8 mouse cellular contexts compared by ENCODE assay signal in genomic region chr5:142700842-142701589, GRCm38 (mm10). TPM values are rescaled to one million over a fixed set of nuclear protein-coding genes. Genes with fewer than 3 reads are reported as not detected.
DNase-seq lines count a peak whose midpoint lies in the region; ATAC-seq and TF ChIP-seq lines count a peak whose summit lies in the region.

No protein-coding gene starts in this region.

- ATAC-seq in hindbrain, postnatal 0 days = peak; percentile 34
- ATAC-seq in lung, embryonic 14.5 days (ENCODE audit: insufficient read depth) = peak; percentile 57

- DNase-seq in embryo, embryonic 10 days (ENCODE audit: low spot score) = peak; percentile 30
- DNase-seq in embryo, embryonic 9.5 days (ENCODE audit: extremely low spot score) = no peak
- peak; percentile 69 for DNase-seq in cerebellum, adult 8-10 months
- peak; percentile 36 for DNase-seq in hindbrain, postnatal 0 days (ENCODE audit: low spot score)
- peak; percentile 42 for DNase-seq in lung, embryonic 14.5 days
- DNase-seq in splenic B cell, adult 2 months (ENCODE audit: low read depth, low spot score) = peak; percentile 48
- no peak for DNase-seq in adrenal gland, postnatal 36 days
- no peak for DNase-seq in gastrocnemius, postnatal 10 days

- 14% methylated on average over 15 of the region's 15 CpGs for WGBS in hindbrain, postnatal 0 days
- WGBS in lung, embryonic 14.5 days = 8% methylated on average over 15 of the region's 15 CpGs

- H3K9ac ChIP-seq in hindbrain, postnatal 0 days (replicated peaks; ENCODE audit: low read length) = 0 out of 2 replicates have a peak overlapping the region, but pooled peaks have one; percentile 75
- no peak overlapping the region for H3K9ac ChIP-seq in lung, embryonic 14.5 days

- H3K27me3 ChIP-seq in hindbrain, postnatal 0 days (ENCODE audit: insufficient read depth, low read length) = no peaks in the 10 kb centered on the region; the same call in 1 of the 2 replicates
- H3K27me3 ChIP-seq in lung, embryonic 14.5 days (ENCODE audit: insufficient read depth, low read length) = peaks cover 16% of the 10 kb centered on the region; the same call in 1 of the 2 replicates
- no peaks in the 10 kb centered on the region for H3K27me3 ChIP-seq in splenic B cell, adult 2 months (ENCODE audit: control insufficient read depth, insufficient read depth, low read length, poor library complexity, severe bottlenecking)

- no peaks in the 10 kb centered on the region for H3K36me3 ChIP-seq in hindbrain, postnatal 0 days (ENCODE audit: insufficient read depth, low read length)
- H3K36me3 ChIP-seq in lung, embryonic 14.5 days (ENCODE audit: insufficient read depth) = no peaks in the 10 kb centered on the region
- H3K36me3 ChIP-seq in splenic B cell, adult 2 months (ENCODE audit: control insufficient read depth, insufficient read depth, low read length, poor library complexity, severe bottlenecking) = no peaks in the 10 kb centered on the region

- peak overlapping the region; percentile 75 for H3K4me3 ChIP-seq in hindbrain, postnatal 0 days (ENCODE audit: low read length)
- H3K4me3 ChIP-seq in lung, embryonic 14.5 days (ENCODE audit: low read depth, low read length) = peak overlapping the region; percentile 58; the same call in 1 of the 2 replicates

- no peak for TF ChIP-seq CTCF in hindbrain, postnatal 0 days (IDR thresholded peaks at IDR 0.05; ENCODE audit: low read depth)
- TF ChIP-seq CTCF in lung, embryonic 14.5 days (IDR thresholded peaks at IDR 0.05; ENCODE audit: low read depth) = no peak

- peak overlapping the region; percentile 78 for H3K4me2 ChIP-seq in hindbrain, postnatal 0 days (ENCODE audit: low read depth, low read length)
- H3K4me2 ChIP-seq in lung, embryonic 14.5 days = peak overlapping the region; percentile 97

- no peak overlapping the region; the same call in 1 of the 2 replicates for H3K27ac ChIP-seq in hindbrain, postnatal 0 days
- H3K27ac ChIP-seq in lung, embryonic 14.5 days (ENCODE audit: low read depth) = no peak overlapping the region

- peaks cover 12% of the 10 kb centered on the region for H3K4me1 ChIP-seq in hindbrain, postnatal 0 days (ENCODE audit: insufficient read depth, low read length)
- H3K4me1 ChIP-seq in lung, embryonic 14.5 days (ENCODE audit: insufficient read depth) = peaks cover 5% of the 10 kb centered on the region; the same call in 1 of the 2 replicates

- no peaks in the 10 kb centered on the region for H3K9me3 ChIP-seq in hindbrain, postnatal 0 days (ENCODE audit: low read length)
- H3K9me3 ChIP-seq in lung, embryonic 14.5 days (ENCODE audit: low read depth, low read length) = no peaks in the 10 kb centered on the region

RNA-seq across cellular contexts. Expression of gene Slc29a4, which starts 8.7 kb away (rescaled TPM):
- total RNA-seq in hindbrain, postnatal 0 days (2014; rRNA removed) = 77.1 and 80.1 TPM in 2 replicates
- polyA plus RNA-seq in hindbrain, postnatal 0 days (2015; fragmentation: Nextera tagmentation; extraction: Ambion mirVana) = 61.4 and 67.1 TPM in 2 replicates
- polyA plus RNA-seq in lung, embryonic 14.5 days (2014; fragmentation: Nextera tagmentation; extraction: Ambion mirVana) = 6.8 and 8.2 TPM in 2 replicates
- total RNA-seq in adrenal gland, postnatal 36 days (2021) = 10 to 100 TPM; 14.4 to 22.8 TPM
- under 1 TPM; 0.56 to 0.65 TPM for total RNA-seq in gastrocnemius, postnatal 10 days (2021)

Comparison
In these comparisons a context has a peak if more than half of its experiments do, and no peak if none do; other contexts are left out.
1. DNase-seq: peak in embryo, embryonic 10 days (single experiment), cerebellum, adult 8-10 months (single experiment), hindbrain, postnatal 0 days (single experiment), lung, embryonic 14.5 days (single experiment) and splenic B cell, adult 2 months (single experiment); none in embryo, embryonic 9.5 days (single experiment), adrenal gland, postnatal 36 days (0 of 2) and gastrocnemius, postnatal 10 days (single experiment).
2. RNA of gene Slc29a4, which starts 8.7 kb away (total RNA-seq): 77.1 to 80.1 TPM in hindbrain, postnatal 0 days and 14.4 to 22.8 TPM in adrenal gland, postnatal 36 days; 0.56 to 0.65 TPM in gastrocnemius, postnatal 10 days; every median in the first group is over 4 times any median in the second.